Mouse (Mus musculus) forebrain, embryonic 11.5 days (tissue): ENCODE results near the gene Heatr1. TPM values are rescaled to one million over a fixed set of nuclear protein-coding genes. Genes with fewer than 3 reads are reported as not detected.
A peak's percentile ranks its signal among the peaks of the same experiment; 100 is the strongest.
"Not testable (repeated sequence)": the region's sequence is repeated elsewhere in the genome, so short reads cannot be mapped to it uniquely, and the experiment has no call there.

Experiments used
- ATAC-seq: fragments of 200-750 bp; cut with Nextera tagmentation; replicated peaks from 2 replicates; pipeline ENCODE4 v1.8.0; 2017; ENCODE audit warnings: moderate TSS enrichment; ENCODE audit not compliant: low FRiP score
- DNase-seq: peaks from one replicate; pipeline ENCODE4 v3.0.0-alpha.2; 2017; ENCODE audit warnings: low spot score
- H3K27ac ChIP-seq: fragments of 300-500 bp; sonication (generic); 2 replicates; pipeline ENCODE4 v1.5.1; 2014; ENCODE audit warnings: low read depth, low read length
- H3K27me3 ChIP-seq: fragments of 300-500 bp; sonication (generic); 2 replicates; pipeline ENCODE4 v1.6.1; 2014; ENCODE audit warnings: mild to moderate bottlenecking, low read length, mixed read lengths; ENCODE audit not compliant: control insufficient read depth, insufficient read depth
- H3K36me3 ChIP-seq: fragments of 300-500 bp; sonication (generic); 2 replicates; pipeline ENCODE4 v1.6.1; 2014; ENCODE audit warnings: mild to moderate bottlenecking, low read length, moderate library complexity, mixed read lengths; ENCODE audit not compliant: control insufficient read depth, insufficient read depth
- H3K4me1 ChIP-seq: fragments of 300-500 bp; sonication (generic); replicated peaks from 2 replicates; pipeline ENCODE4 v1.6.1; 2014; ENCODE audit warnings: low read length, mixed read lengths; ENCODE audit not compliant: control insufficient read depth, insufficient read depth
- H3K4me2 ChIP-seq: fragments of 300-500 bp; sonication (generic); 2 replicates; pipeline ENCODE4 v1.6.1; 2014; ENCODE audit warnings: low read depth, mild to moderate bottlenecking, low read length, moderate library complexity, mixed read lengths; ENCODE audit not compliant: severe bottlenecking
- H3K4me3 ChIP-seq: fragments of 300-500 bp; sonication (generic); 2 replicates; pipeline ENCODE4 v1.5.1; 2014; ENCODE audit warnings: low read depth, low read length
- H3K9ac ChIP-seq: fragments of 300-500 bp; sonication (generic); 2 replicates; pipeline ENCODE4 v1.6.1; 2014; ENCODE audit warnings: low read length
- H3K9me3 ChIP-seq: fragments of 300-500 bp; sonication (generic); 2 replicates; pipeline ENCODE4 v1.6.1; 2016; ENCODE audit warnings: low read length, mixed read lengths; ENCODE audit not compliant: control insufficient read depth
- WGBS: fragments of 180-500 bp; shearing (Covaris S2); extraction: QIAGEN DNeasy Blood & Tissue Kit; methylation state at CpG from one replicate; pipeline ENCODE4 v1.1.7; 2014; 5-methylcytosine and 5-hydroxymethylcytosine counted together
- polyA plus RNA-seq: library from polyadenylated mRNA; unstranded; fragments of >200 nt; fragmentation: Nextera tagmentation; extraction: Ambion mirVana; gene quantifications from 2 replicates; pipeline ENCODE4 v1.2.1, GENCODE M21; 2014

Heatr1 gene
- polyA plus RNA-seq, 1 experiment from 2014 or later = 46.2 TPM

DNA sequence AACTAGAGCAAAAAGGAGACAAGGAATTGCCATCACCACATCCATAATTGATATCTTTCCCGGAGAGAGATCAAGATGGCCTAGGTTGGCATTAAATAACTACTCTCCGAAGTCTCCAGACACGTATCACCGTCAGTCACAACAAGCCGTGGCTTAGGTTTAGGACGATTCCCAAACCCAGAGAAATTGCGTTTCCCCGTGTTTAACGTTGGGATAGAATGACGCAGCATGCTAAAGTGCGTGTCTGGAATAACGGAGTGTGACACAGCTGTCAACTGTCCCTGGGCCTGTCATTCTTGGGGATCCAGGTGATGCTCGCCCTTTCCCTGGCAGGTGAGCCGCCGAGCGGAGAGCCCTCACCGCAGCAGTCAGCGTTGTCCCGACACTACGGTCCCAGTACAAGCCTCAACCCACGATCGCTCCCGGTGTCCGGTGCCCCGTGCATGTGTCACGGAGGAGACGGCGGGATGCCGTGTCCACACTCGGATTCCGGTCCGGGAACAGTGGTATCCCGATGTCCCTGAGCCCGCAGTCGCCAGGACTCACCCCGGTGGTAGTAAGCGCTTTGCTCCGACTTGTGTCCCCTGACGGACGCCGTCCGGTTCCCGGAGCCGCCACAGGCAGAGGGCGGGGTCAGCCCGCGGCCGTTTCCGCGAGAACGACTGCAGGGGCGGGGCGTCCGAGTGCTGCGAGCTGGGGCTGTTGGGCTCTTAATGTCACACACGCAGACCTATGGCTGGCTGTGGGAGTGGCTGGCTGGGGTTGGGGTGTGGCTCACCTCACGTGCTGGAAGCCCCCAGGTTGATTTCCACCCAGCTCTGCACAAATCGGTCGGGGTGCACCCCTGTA is 66.3 kb downstream of the Heatr1 start:
- H3K27me3 ChIP-seq = no peaks in the 10 kb centered on the region
- DNase-seq (peak; percentile 94), ATAC-seq (peak; percentile 98)
- no peaks in the 10 kb centered on the region for H3K36me3 ChIP-seq
- peak overlapping the region; percentile 60 for H3K4me3 ChIP-seq
- H3K9me3 ChIP-seq = no peaks in the 10 kb centered on the region
- H3K9ac ChIP-seq = peak overlapping the region; percentile 64
- H3K27ac ChIP-seq = no peak overlapping the region
- peak overlapping the region; percentile 58 for H3K4me2 ChIP-seq
- H3K4me1 ChIP-seq = no peaks in the 10 kb centered on the region
- WGBS = 1% methylated on average over 59 of the region's 59 CpGs

DNA sequence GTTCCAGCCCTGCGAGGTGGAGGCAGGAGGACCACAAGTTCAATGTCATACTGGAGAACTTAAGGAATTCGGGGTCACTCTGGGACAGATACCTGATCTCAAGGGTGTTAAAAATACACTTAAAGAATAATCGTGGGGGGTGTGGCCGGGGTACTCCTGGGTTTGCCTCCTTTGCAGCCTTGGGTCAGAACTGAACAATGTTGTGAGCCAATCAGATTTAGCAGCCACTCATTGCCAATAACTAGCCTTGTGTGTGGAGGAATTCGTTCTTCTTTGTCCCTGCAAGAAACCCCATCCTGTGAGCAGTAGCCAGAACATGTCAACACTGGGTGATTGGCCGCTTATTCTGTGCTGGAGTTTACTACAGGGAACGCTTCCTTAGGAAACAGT is 66.9 kb downstream of the Heatr1 start:
- 3% methylated on average over 7 of the region's 7 CpGs for WGBS
- peak overlapping the region; percentile 60 for H3K4me3 ChIP-seq
- ATAC-seq = no peak; the same call in 1 of the 2 replicates
- no peak overlapping the region for H3K27ac ChIP-seq
- no peak for DNase-seq
- H3K4me1 ChIP-seq = no peaks in the 10 kb centered on the region
- no peaks in the 10 kb centered on the region for H3K36me3 ChIP-seq
- H3K27me3 ChIP-seq = no peaks in the 10 kb centered on the region
- H3K9ac ChIP-seq = peak overlapping the region; percentile 64
- no peaks in the 10 kb centered on the region for H3K9me3 ChIP-seq
- peak overlapping the region; percentile 58 for H3K4me2 ChIP-seq

DNA sequence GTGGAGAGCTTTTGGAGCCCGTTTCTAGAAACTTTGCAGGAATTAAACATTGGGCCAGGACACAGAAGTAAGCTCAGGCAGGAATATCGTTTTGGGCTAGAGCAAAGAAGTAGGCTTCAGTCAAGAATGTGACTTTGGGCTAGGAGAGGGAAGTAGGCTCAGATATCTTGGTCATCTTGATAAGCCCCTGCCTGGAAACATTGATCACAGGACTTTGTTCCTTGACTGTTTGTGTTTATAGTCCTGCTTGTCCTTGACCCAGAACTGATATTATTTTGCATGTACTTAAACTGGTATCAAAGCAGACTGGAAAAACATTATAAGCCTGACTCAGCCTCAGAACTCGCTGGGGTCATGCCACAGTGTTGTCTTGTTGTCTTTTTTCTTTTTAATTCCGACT is 67.8 kb downstream of the Heatr1 start:
- Histone ChIP-seq H3K27me3 (no peaks in the 10 kb centered on the region), H3K9me3 (no peaks in the 10 kb centered on the region), H3K27ac (no peak overlapping the region), H3K9ac (no peak overlapping the region), H3K4me2 (no peak overlapping the region), H3K4me1 (no peaks in the 10 kb centered on the region), H3K36me3 (no peaks in the 10 kb centered on the region), H3K4me3 (no peak overlapping the region)
- 86% methylated on average over 4 of the region's 4 CpGs for WGBS
- DNase-seq (no peak), ATAC-seq (no peak)

DNA sequence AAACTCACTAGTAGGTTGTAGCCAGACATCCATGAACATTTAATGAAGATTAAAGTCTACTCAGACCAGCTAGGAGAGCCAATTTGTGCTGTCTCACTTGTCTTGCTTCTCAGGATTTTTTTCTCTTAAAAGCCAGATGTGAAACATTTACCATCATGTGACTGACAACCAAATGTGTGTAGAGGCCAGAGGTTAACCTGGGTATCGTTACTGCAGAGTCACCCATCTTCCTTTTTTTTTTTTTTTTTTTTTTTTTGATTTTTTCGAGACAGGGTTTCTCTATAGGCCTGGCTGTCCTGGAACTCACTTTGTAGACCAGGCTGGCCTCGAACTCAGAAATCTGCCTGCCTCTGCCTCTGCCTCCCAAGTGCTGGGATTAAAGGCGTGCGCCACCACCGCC is 69.3 kb downstream of the Heatr1 start:
- not testable (repeated sequence) for DNase-seq, H3K36me3 ChIP-seq, H3K9ac ChIP-seq, H3K27me3 ChIP-seq, H3K4me1 ChIP-seq, H3K27ac ChIP-seq, H3K9me3 ChIP-seq, ATAC-seq, H3K4me2 ChIP-seq, H3K4me3 ChIP-seq
- 93% methylated on average over 6 of the region's 6 CpGs for WGBS

DNA sequence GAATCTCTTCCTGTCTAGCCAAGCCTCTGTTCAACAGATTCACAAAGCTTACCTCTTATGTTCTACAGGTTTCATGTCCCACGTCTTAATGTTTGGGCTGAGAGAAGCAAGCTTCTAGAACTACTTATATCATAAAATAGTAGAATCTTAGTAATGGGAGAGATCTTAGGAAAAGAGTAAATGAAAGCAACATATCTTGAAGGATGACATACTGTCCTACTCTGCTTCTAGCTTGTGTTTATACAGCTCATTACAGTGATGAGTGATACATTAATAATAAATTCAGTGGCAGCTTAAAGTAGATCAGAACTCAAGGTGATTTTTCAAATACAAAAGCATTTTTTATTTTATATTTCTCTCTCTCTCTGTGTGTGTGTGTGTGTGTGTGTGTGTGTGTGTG is 70.0 kb downstream of the Heatr1 start, which contains the start of gene Lgals8:
TSS of gene Lgals8 (minus strand) at position 101 of the 400 bp plus-strand sequence.
- Histone ChIP-seq H3K9me3 (no peaks in the 10 kb centered on the region), H3K27ac (no peak within 1 kb of the TSS), H3K9ac (no peak within 1 kb of the TSS), H3K36me3 (no peaks in the 10 kb centered on the region), H3K4me2 (no peak within 1 kb of the TSS), H3K4me1 (no peaks in the 10 kb centered on the region), H3K27me3 (no peaks in the 10 kb centered on the region), H3K4me3 (no peak within 1 kb of the TSS)
- ATAC-seq = no peak
- no peak for DNase-seq
- WGBS = 86% methylated on average over 1 of the region's 1 CpGs

DNA sequence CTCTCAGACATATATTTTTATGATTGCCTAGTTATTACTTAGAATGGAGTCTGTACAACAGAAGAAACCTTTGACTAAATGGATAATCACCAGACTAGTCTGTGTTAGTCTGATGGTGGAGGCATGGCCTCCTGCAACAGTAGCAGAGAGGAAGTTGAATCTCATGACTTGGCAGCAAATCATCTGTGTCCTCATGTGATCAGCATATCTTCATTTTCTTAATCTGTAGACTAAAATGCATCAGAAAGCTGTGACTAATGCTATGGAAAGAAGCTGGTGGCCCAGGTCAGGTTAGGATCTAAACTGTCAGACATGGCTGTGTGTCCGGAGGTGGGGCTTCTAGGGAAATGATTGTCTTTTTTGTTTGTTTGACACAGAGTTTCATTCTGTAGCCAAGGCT is 73.7 kb downstream of the Heatr1 start:
- no peak overlapping the region for H3K9ac ChIP-seq
- ATAC-seq (no peak), DNase-seq (no peak)
- no peak overlapping the region for H3K27ac ChIP-seq
- no peak overlapping the region for H3K4me2 ChIP-seq
- H3K27me3 ChIP-seq = no peaks in the 10 kb centered on the region
- no peak overlapping the region for H3K4me3 ChIP-seq
- no peaks in the 10 kb centered on the region for H3K4me1 ChIP-seq
- H3K9me3 ChIP-seq = no peaks in the 10 kb centered on the region
- H3K36me3 ChIP-seq = no peaks in the 10 kb centered on the region
- 90% methylated on average over 1 of the region's 1 CpGs for WGBS

DNA sequence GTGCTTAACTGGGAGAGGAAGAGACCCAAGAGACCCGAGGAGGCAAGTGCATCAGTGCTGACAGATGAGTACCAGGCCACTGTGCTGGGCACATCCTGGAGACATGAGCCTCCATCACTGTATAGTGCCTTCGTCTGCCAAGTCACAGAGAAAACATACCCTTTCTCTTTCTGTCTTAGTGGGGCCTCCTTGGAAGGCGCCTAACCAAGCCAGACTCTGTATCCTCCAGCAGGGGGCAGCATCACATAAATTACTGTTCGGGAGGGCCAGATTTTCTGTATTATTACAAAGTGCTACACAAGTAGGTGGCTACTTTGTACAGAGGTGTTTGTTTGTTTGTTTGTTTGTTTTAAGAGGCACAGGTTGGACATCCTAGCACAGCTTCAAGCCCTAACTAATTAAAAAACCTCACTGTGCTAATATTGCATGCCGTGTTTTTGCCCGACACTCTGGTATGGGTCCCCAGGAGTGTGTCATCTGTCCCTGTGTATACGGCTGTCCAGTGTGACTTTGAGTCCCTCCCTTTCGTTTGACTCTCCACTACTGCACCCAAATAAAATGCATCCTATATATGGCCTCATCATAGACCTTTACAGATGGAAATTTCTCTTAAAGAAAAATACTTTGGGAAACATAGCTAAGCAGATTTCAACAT is 79.0 kb downstream of the Heatr1 start:
- WGBS = 37% methylated on average over 8 of the region's 8 CpGs
- Histone ChIP-seq H3K4me1 (no peaks in the 10 kb centered on the region), H3K27ac (no peak overlapping the region), H3K36me3 (no peaks in the 10 kb centered on the region), H3K27me3 (no peaks in the 10 kb centered on the region), H3K4me3 (no peak overlapping the region), H3K9ac (no peak overlapping the region), H3K4me2 (no peak overlapping the region), H3K9me3 (no peaks in the 10 kb centered on the region)
- peak; percentile 82 for DNase-seq
- ATAC-seq = peak; percentile 79

DNA sequence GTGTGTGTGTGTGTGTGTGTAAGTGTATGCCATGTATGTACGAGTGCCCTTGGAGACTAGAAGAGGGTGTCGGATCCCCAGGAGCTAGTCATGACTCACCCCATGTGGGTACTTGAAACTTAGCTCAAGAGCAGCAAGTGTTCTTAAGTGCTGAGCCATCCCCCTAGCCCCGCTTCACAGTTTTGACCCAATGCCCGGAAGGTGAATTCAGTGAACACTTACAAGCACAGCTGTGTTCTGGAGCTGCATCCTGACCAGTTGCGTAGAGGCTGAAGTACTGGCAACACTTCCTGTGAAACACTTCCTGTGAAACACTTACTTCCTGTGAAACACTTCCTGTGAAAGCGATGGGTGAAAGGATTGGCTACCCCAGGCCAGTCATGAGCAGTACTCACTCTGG is 80.4 kb downstream of the Heatr1 start:
- H3K36me3 ChIP-seq = no peaks in the 10 kb centered on the region
- no peaks in the 10 kb centered on the region for H3K9me3 ChIP-seq
- 91% methylated on average over 6 of the region's 6 CpGs for WGBS
- no peaks in the 10 kb centered on the region for H3K27me3 ChIP-seq
- H3K9ac ChIP-seq = no peak overlapping the region
- H3K27ac ChIP-seq = no peak overlapping the region
- no peak for DNase-seq
- ATAC-seq = no peak
- H3K4me1 ChIP-seq = no peaks in the 10 kb centered on the region
- H3K4me2 ChIP-seq = no peak overlapping the region
- no peak overlapping the region for H3K4me3 ChIP-seq
